ENCODE assay signal across 9 mouse cellular contexts in the genomic region with DNA sequence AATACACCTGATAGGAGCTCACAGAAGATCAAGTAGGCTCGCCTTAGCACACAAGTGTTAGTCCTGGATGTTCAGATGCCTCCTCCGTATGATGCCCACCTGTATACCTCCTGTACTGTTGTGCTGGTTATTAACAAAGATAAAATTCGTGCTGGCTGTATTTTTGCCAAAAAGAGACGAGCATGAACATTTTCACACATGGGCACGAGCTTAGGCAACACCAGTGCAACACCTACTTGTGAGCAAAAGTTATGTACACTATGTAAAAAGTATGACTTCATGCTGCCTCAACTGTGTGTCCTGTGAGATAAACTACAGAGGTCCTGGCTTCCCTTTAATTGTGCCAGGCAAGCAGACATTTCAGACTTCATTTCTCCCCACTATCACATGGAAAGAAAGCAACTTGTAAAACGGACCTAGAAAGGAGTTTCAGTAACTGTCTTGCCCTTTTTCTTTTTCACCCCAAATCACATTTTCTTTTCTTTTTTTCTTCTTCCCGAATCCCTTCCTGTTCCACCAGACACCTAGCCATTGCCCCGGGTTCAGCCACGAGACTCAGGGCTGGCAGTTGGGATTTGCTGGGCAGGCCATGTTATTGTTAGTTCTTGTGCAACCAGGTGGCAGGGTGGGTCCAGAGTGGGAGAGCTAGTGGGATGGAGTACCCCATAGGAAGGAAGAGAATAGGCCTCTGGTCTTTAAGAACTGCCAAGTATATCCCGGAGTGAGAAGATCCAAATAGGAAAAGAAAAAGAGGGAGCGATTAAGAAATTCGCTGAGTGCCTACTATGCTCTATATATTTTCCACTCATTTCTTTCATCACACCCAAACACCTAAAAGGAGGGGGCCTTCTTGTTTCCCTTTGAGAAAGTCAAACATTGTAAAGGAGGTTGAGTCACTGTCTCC. TPM values are rescaled to one million over a fixed set of nuclear protein-coding genes. Genes with fewer than 3 reads are reported as not detected.
A peak's percentile ranks its signal among the peaks of the same experiment; 100 is the strongest.
DNase-seq lines count a peak whose midpoint lies in the region; ATAC-seq and TF ChIP-seq lines count a peak whose summit lies in the region.
"Had no signal": no experiment of that assay in that cellular context is flagged by ENCODE, and none has a peak within 500 bp of the region (broad histone marks: within the 10 kb centered on the region; RNA-seq: fewer than 3 reads in every experiment).

No protein-coding gene starts in this region.

- H3K4me3 ChIP-seq in lung, postnatal 0 days (ENCODE audit: low read depth, low read length), result peak overlapping the region; percentile 38; the same call in 1 of the 2 replicates
- peak overlapping the region; percentile 72 for H3K4me3 ChIP-seq in forebrain, embryonic 15.5 days
- peak overlapping the region; percentile 80 for H3K4me3 ChIP-seq in limb, embryonic 10.5 days
- H3K4me3 ChIP-seq in stomach, embryonic 14.5 days (ENCODE audit: low read depth, low read length), result no peak overlapping the region

- ATAC-seq in lung, postnatal 0 days, result no peak
- ATAC-seq in forebrain, embryonic 15.5 days (replicated peaks), result no peak
- no peak for ATAC-seq in stomach, embryonic 14.5 days (ENCODE audit: insufficient number of reproducible peaks, insufficient read depth, low FRiP score, low read depth)

- H3K27ac ChIP-seq in lung, postnatal 0 days (ENCODE audit: low read length), result no peak overlapping the region
- peak overlapping the region; percentile 96 for H3K27ac ChIP-seq in forebrain, embryonic 15.5 days (replicated peaks)
- peak overlapping the region; percentile 97 for H3K27ac ChIP-seq in limb, embryonic 10.5 days
- no peak overlapping the region for H3K27ac ChIP-seq in stomach, embryonic 14.5 days (ENCODE audit: low read length)
- H3K27ac ChIP-seq: macrophage had no signal

- no peak for TF ChIP-seq EP300 in lung, postnatal 0 days (IDR thresholded peaks at IDR 0.05)

- WGBS in lung, postnatal 0 days, result 6% methylated on average over 12 of the region's 12 CpGs
- WGBS in forebrain, embryonic 15.5 days, result 17% methylated on average over 12 of the region's 12 CpGs
- 7% methylated on average over 12 of the region's 12 CpGs for WGBS in limb, embryonic 10.5 days
- WGBS in stomach, embryonic 14.5 days, result 5% methylated on average over 12 of the region's 12 CpGs

- H3K9ac ChIP-seq in lung, postnatal 0 days (replicated peaks; ENCODE audit: low read depth), result no peak overlapping the region
- H3K9ac ChIP-seq in forebrain, embryonic 15.5 days (replicated peaks), result peak overlapping the region; percentile 93
- no peak overlapping the region for H3K9ac ChIP-seq in stomach, embryonic 14.5 days (replicated peaks; ENCODE audit: low read depth, low read length)

- H3K9me3 ChIP-seq in lung, postnatal 0 days (ENCODE audit: low read length), result no peaks in the 10 kb centered on the region
- H3K9me3 ChIP-seq in forebrain, embryonic 15.5 days, result no peaks in the 10 kb centered on the region
- H3K9me3 ChIP-seq in limb, embryonic 10.5 days (replicated peaks), result no peaks in the 10 kb centered on the region
- H3K9me3 ChIP-seq in stomach, embryonic 14.5 days (ENCODE audit: control insufficient read depth, low read depth, low read length), result no peaks in the 10 kb centered on the region

- peaks cover 100% of the 10 kb centered on the region for H3K27me3 ChIP-seq in lung, postnatal 0 days (replicated peaks; ENCODE audit: insufficient read depth, low read length)
- peaks cover 4% of the 10 kb centered on the region; the same call in 1 of the 2 replicates for H3K27me3 ChIP-seq in forebrain, embryonic 15.5 days
- H3K27me3 ChIP-seq in limb, embryonic 10.5 days (ENCODE audit: low read depth, poor library complexity, severe bottlenecking), result peaks cover 99% of the 10 kb centered on the region
- peaks cover 90% of the 10 kb centered on the region for H3K27me3 ChIP-seq in stomach, embryonic 14.5 days (ENCODE audit: control insufficient read depth, insufficient read depth, low read length)

- no peak for DNase-seq in lung, postnatal 0 days (ENCODE audit: low spot score)
- no peak for DNase-seq in lung, postnatal 25 days (ENCODE audit: low spot score)
- no peak for DNase-seq in limb, embryonic 10.5 days (ENCODE audit: low spot score)
- no peak for DNase-seq in yolk sac, embryonic 10.5 days (ENCODE audit: low spot score)
- DNase-seq in cerebellum, adult 9-10 months, result no peak
- no peak for DNase-seq in frontal cortex, adult 2 months (ENCODE audit: extremely low spot score in 1 of 2, low spot score in 1 of 2)

- no peak for TF ChIP-seq CTCF in lung, postnatal 0 days (IDR thresholded peaks at IDR 0.05)

- H3K36me3 ChIP-seq in lung, postnatal 0 days (ENCODE audit: insufficient read depth, low read length), result no peaks in the 10 kb centered on the region
- no peaks in the 10 kb centered on the region for H3K36me3 ChIP-seq in forebrain, embryonic 15.5 days
- peaks cover 15% of the 10 kb centered on the region for H3K36me3 ChIP-seq in limb, embryonic 10.5 days
- no peaks in the 10 kb centered on the region for H3K36me3 ChIP-seq in stomach, embryonic 14.5 days (ENCODE audit: control insufficient read depth, insufficient read depth, low read length)

- H3K4me1 ChIP-seq in lung, postnatal 0 days (ENCODE audit: insufficient read depth, low read depth, low read length), result peaks cover 5% of the 10 kb centered on the region
- peaks cover 80% of the 10 kb centered on the region for H3K4me1 ChIP-seq in forebrain, embryonic 15.5 days
- peaks cover 93% of the 10 kb centered on the region for H3K4me1 ChIP-seq in limb, embryonic 10.5 days
- peaks cover 20% of the 10 kb centered on the region; the same call in 1 of the 2 replicates for H3K4me1 ChIP-seq in stomach, embryonic 14.5 days (ENCODE audit: control insufficient read depth, insufficient read depth, low read length)

- no peak overlapping the region for H3K4me2 ChIP-seq in lung, postnatal 0 days (replicated peaks; ENCODE audit: low read depth, low read length)
- peak overlapping the region; percentile 86 for H3K4me2 ChIP-seq in forebrain, embryonic 15.5 days (replicated peaks)
- peak overlapping the region; percentile 62 for H3K4me2 ChIP-seq in stomach, embryonic 14.5 days (replicated peaks; ENCODE audit: low read depth, low read length)

RNA-seq across cellular contexts. Expression of gene Lhx2, which starts 10.6 kb away (rescaled TPM):
- polyA plus RNA-seq in lung, postnatal 0 days (2015; fragmentation: Nextera tagmentation; extraction: Ambion mirVana), result not detected in 2 replicates
- 91.0 and 111 TPM in 2 replicates for polyA plus RNA-seq in forebrain, embryonic 15.5 days (2015; fragmentation: Nextera tagmentation; extraction: Ambion mirVana)
- polyA plus RNA-seq in limb, embryonic 10.5 days (2016; fragmentation: Nextera tagmentation; extraction: Ambion mirVana), result 33.7 and 48.4 TPM in 2 replicates
- not detected in 2 replicates for polyA plus RNA-seq in stomach, embryonic 14.5 days (2014; fragmentation: Nextera tagmentation; extraction: Ambion mirVana)
- polyA plus RNA-seq in frontal cortex, adult 2 months (2012; rRNA removed), result 60.4 and 64.0 TPM in 2 replicates

Comparison
In these comparisons a context has a peak if more than half of its experiments do, and no peak if none do; other contexts are left out.
1. H3K27ac ChIP-seq: peak in forebrain, embryonic 15.5 days (single experiment) and limb, embryonic 10.5 days (single experiment); none in lung, postnatal 0 days (single experiment) and stomach, embryonic 14.5 days (single experiment).
2. RNA of gene Lhx2, which starts 10.6 kb away (polyA plus RNA-seq): 91.0 to 111 TPM in forebrain, embryonic 15.5 days, 60.4 to 64.0 TPM in frontal cortex, adult 2 months and 33.7 to 48.4 TPM in limb, embryonic 10.5 days; not detected in stomach, embryonic 14.5 days and not detected in lung, postnatal 0 days; every median in the first group is over 10 times any median in the second.